10 mouse cellular contexts compared by ENCODE assay signal in genomic region chr17:9760026-9760705, GRCm38 (mm10).
A peak's percentile ranks its signal among the peaks of the same experiment; 100 is the strongest.
DNase-seq lines count a peak whose midpoint lies in the region; ATAC-seq and TF ChIP-seq lines count a peak whose summit lies in the region.
"Had no signal": no experiment of that assay in that cellular context is flagged by ENCODE, and none has a peak within 500 bp of the region (broad histone marks: within the 10 kb centered on the region; RNA-seq: fewer than 3 reads in every experiment).

No protein-coding gene starts in this region.

- 36% methylated on average over 8 of the region's 8 CpGs for WGBS in heart, postnatal 0 days
- WGBS in midbrain, embryonic 16.5 days = 42% methylated on average over 8 of the region's 8 CpGs

- H3K27ac ChIP-seq in left cerebral cortex, adult 2 months = peak overlapping the region; percentile 69
- H3K27ac ChIP-seq in heart, postnatal 0 days (ENCODE audit: low read depth) = peak overlapping the region; percentile 81
- H3K27ac ChIP-seq in midbrain, embryonic 16.5 days (ENCODE audit: low read length) = peak overlapping the region; percentile 59
- H3K27ac ChIP-seq: liver, embryonic 14.5 days had no signal

- H3K4me1 ChIP-seq in heart, postnatal 0 days (ENCODE audit: control insufficient read depth, insufficient read depth) = peaks cover 22% of the 10 kb centered on the region
- peaks cover 20% of the 10 kb centered on the region for H3K4me1 ChIP-seq in midbrain, embryonic 16.5 days (ENCODE audit: control insufficient read depth, insufficient read depth, low read length)

- no peaks in the 10 kb centered on the region for H3K9me3 ChIP-seq in heart, postnatal 0 days (replicated peaks; ENCODE audit: control insufficient read depth, low read length)
- no peaks in the 10 kb centered on the region for H3K9me3 ChIP-seq in midbrain, embryonic 16.5 days (replicated peaks; ENCODE audit: control insufficient read depth, low read length, poor library complexity, severe bottlenecking)

- peak; percentile 27 for DNase-seq in adrenal gland, postnatal 14 days
- DNase-seq in adrenal gland, adult 18-20 months (ENCODE audit: low spot score in 2 of 2) = no peak
- no peak for DNase-seq in left cerebral cortex, adult 2 months (ENCODE audit: extremely low spot score in 1 of 2, low spot score in 2 of 2)
- DNase-seq in left cerebral cortex, postnatal 4 days = no peak
- DNase-seq in heart, postnatal 0 days (ENCODE audit: low spot score) = peak; percentile 60
- DNase-seq in left cerebral cortex, postnatal 36 days (ENCODE audit: low spot score in 2 of 2) = no peak
- no peak for DNase-seq in spleen, postnatal 10 days (ENCODE audit: low spot score in 2 of 2)

- no peak overlapping the region for H3K9ac ChIP-seq in heart, postnatal 0 days (replicated peaks; ENCODE audit: low read depth, low read length)
- no peak overlapping the region for H3K9ac ChIP-seq in midbrain, embryonic 16.5 days (ENCODE audit: low read depth, low read length)
- H3K9ac ChIP-seq: liver, embryonic 14.5 days had no signal

- peak; percentile 47; the same call in 1 of the 2 replicates for ATAC-seq in heart, postnatal 0 days (ENCODE audit: insufficient read depth, low read depth)
- ATAC-seq in midbrain, embryonic 16.5 days = no peak
- ATAC-seq: intestine, postnatal 0 days had no signal

- peak overlapping the region; percentile 11; the same call in 1 of the 2 replicates for H3K4me2 ChIP-seq in heart, postnatal 0 days (ENCODE audit: low read depth, low read length)
- no peak overlapping the region for H3K4me2 ChIP-seq in midbrain, embryonic 16.5 days (ENCODE audit: low read length)

- TF ChIP-seq CTCF in left cerebral cortex, adult 2 months (IDR thresholded peaks at IDR 0.05) = no peak
- no peak for TF ChIP-seq CTCF in heart, postnatal 0 days (IDR thresholded peaks at IDR 0.05; ENCODE audit: low read depth)

- no peak for TF ChIP-seq EP300 in heart, postnatal 0 days (IDR thresholded peaks at IDR 0.05; ENCODE audit: low read depth)

- H3K36me3 ChIP-seq in heart, postnatal 0 days (replicated peaks; ENCODE audit: control insufficient read depth, insufficient read depth, low read length) = no peaks in the 10 kb centered on the region
- no peaks in the 10 kb centered on the region for H3K36me3 ChIP-seq in midbrain, embryonic 16.5 days (ENCODE audit: control insufficient read depth, insufficient read depth, low read length)

- H3K27me3 ChIP-seq in heart, postnatal 0 days (ENCODE audit: control insufficient read depth, insufficient read depth, low read length) = no peaks in the 10 kb centered on the region
- no peaks in the 10 kb centered on the region for H3K27me3 ChIP-seq in midbrain, embryonic 16.5 days (ENCODE audit: control insufficient read depth, insufficient read depth, low read depth, low read length)

- no peak overlapping the region for H3K4me3 ChIP-seq in left cerebral cortex, adult 2 months
- H3K4me3 ChIP-seq in heart, postnatal 0 days (ENCODE audit: low read depth, low read length) = no peak overlapping the region
- no peak overlapping the region for H3K4me3 ChIP-seq in midbrain, embryonic 16.5 days (ENCODE audit: low read depth, low read length)

- intact Hi-C loops in left cerebral cortex, adult 2 months (cut with DNase I) = loop anchor here (10.0 kb wide), 2 partner anchors 335 to 435 kb away; no protein-coding TSS in a partner anchor
- intact Hi-C loops in left cerebral cortex, postnatal 4 days (cut with DNase I) = no loop called here
- intact Hi-C loops in left cerebral cortex, postnatal 36 days (cut with DNase I) = loop anchor here (10.0 kb wide), 2 partner anchors 435 to 735 kb away; no protein-coding TSS in a partner anchor

Comparison
In these comparisons a context has a peak if more than half of its experiments do, and no peak if none do; other contexts are left out.
1. DNase-seq: peak in adrenal gland, postnatal 14 days (single experiment) and heart, postnatal 0 days (single experiment); none in adrenal gland, adult 18-20 months (0 of 2), left cerebral cortex, adult 2 months (0 of 2), left cerebral cortex, postnatal 4 days (single experiment), left cerebral cortex, postnatal 36 days (0 of 2) and spleen, postnatal 10 days (0 of 2).
2. Peak in every context shown above with its lines, with median percentiles within 50 percentile points of each other: H3K27ac ChIP-seq.